Mouse (Mus musculus) heart, adult 11 months (tissue): ENCODE measurements at regions not wholly inside any gene's neighbourhood (a gene's known extent, or its start where the extent isn't known, plus 50 kb on each side); places are given as distances from the start of the nearest gene placed in this dataset.

Source experiments
- DNase-seq: peaks from one replicate; pipeline ENCODE4 v3.0.0; 2022

DNA sequence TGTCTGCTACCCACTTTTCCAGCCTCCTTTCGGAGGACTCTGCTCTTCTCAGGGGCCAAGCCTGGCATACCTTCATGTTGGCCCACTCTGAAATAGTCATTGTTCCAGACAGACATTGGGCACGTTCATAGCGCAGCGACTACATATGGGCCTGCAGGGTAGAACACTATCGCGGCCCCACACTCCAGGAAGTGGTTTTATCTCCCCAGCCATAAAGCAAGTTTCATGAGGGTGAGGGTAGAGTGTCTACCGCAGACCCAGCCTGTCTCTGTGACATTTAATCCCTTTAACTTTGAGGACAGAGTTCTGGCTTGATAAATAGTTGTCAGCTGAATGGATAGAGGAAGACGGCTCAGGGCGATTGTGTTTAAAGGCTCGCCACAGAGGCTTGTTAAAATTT is 177.5 kb upstream of the Elac2 start:
- no peak for DNase-seq

GRCm38 (mm10) chr11:64805567-64805966 is 173.3 kb upstream of the Elac2 start:
- no peak for DNase-seq

DNA sequence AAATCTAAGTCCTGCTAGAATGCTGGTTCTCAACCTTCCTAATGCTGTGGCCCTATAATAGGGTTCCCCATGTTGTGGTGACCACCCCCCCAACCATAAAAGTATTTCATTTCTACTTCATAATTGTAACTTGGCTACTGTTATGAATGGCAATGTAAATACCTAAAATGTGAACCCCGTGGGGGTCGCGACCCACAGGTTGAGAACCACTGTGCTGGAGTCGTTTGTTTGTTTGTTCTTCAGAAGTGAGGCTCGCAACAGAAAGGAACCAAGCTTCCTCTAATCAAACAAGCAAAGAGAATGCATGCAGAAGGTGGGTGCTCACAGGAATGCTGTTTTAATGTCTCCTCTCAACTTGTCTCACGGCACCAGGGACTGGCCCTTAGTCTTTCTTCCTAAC is 166.4 kb upstream of the Elac2 start:
- no peak for DNase-seq

DNA sequence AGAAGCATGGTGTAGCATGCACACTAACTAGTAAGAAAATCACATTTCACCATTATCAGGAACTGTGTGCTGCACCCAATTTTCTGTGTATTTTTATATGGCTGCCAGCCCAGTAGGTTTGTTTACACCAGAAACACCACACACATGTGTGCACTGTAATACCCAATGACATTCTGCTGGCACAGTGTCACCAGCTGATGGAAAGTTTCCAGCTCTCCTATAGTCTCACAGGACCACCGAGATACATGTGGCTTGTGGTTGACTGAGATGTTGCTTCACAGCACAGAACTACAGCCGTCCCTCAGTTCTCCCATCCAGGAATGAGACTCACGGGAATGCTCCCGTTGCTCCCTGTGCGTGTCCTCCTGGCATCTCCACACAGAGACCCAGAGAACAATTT is 149.4 kb upstream of the Elac2 start:
- DNase-seq: no peak

GRCm38 (mm10) chr11:64832453-64832852 is 146.4 kb upstream of the Elac2 start:
- no peak for DNase-seq

DNA sequence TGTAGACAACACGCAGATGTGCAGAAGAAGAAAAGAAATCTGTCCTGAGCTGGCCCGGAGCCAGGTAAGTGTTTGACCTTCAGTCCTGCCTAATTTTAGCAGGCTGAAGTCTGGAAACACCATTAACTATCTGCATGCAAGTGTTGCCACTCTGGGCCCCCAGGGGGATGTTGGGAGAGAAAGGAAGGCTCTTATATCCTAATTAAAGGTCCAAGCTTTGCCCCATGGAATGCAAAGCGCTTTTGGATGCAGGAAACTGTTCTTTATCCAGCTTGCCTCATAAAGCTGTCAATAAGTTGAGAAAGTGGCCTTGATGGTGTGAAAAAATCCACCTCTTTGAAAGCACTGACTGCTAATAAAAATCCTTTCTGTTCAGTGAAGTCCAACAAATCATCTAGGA is 145.1 kb upstream of the Elac2 start:
- DNase-seq: no peak

DNA sequence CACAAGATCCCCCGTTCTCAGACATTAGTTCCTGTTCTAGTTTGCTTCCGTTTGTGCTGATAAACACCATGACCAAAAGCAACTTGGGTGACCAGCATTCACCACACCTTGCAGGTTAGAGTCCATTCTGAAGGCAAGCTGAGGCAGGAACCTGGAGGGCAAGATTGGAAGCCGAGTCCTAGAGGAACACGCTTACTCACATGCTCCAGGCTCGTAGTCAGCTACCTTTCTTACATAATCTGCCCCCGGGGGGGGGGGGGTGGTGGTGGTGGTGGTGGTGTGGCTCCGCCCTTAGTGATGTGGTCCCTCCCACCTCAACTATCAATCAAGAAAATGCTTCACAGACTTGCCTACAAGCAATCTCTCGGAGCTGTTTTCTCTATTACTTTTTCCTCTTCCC is 142.1 kb upstream of the Elac2 start:
- no peak for DNase-seq

DNA sequence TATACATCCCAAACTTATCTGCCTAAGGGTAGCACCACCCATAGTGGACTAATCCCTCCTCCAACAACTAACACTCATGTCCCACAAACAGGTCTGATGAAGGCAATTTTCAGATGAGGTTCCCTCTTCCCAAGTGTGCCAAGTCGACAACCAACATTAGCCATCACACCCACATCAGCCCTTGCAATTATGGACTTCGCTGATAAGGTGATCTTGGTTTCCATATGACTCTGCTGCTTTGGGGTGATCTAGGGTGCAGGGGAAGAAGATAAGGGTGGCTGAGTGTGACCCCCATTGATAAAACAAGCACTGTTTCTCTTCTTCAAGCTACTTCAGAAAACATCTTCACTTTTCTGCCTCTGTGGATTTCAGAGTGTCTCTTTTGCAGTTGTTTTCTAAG is 137.7 kb upstream of the Elac2 start:
- DNase-seq: no peak

DNA sequence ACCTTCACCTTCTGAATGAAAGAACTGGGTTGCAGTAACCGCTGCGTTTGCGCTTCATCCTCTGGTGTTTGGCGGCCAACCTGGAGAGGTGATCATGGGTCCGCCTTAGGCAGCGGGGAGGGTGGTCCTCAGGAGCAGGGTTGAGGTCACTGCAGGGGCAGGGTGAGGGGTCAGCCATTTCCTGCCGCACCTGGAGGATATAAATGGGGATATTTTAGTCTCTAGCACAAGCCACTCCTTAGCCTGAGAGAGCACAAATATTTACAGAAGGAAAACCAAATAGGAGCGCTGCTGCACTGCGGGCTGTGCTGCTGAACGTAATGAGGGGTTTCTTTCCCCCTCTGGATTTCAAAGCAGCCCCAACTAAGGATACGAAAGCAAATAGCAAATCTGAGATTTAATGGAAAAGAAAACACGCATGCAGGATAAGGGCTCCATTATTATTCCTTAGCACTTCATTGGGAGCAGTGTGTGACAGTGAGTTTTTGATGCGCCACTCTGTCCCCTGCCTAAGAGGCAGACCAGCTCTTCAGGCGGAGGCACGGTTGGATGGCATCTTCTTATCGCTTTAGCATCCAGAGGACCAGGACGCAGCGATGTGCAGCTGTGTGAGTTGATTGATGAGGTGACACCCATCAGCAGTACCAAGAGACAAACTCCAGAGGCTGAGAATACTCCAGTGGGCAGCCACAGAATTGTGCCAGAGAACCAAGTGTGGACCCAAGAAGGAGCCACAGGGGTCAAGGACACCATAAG is 135.9 kb upstream of the Elac2 start:
- no peak for DNase-seq

GRCm38 (mm10) chr11:64846577-64847147 is 132.2 kb upstream of the Elac2 start:
- DNase-seq: no peak

- no peak for DNase-seq
These were observed 119.2 kb upstream of the Elac2 start for GRCm38 (mm10) chr11:64859636-64860035.

GRCm38 (mm10) chr11:64880674-64881073 is 98.2 kb upstream of the Elac2 start:
- DNase-seq: peak; percentile 46

DNA sequence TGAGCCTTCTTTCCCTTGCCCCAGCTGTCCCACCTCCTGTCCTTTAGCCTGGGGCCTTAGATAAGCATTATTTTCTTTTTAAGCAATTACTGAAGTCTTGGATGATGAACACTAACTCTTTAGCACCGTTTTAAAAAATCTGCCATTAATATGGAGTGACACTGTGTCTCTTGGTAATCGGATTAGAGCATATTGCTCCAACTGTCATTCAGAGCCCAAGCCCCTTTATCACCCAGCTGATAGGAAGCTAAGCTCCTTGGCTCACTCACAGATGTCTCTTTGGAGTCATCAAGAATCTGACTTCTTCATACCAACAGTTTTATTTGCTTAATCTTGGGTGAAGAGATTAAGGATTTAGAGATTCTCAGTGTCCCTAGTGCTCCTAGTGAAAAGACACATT is 94.3 kb upstream of the Elac2 start:
- DNase-seq: peak; percentile 23

GRCm38 (mm10) chr11:64889335-64890020 is 89.4 kb upstream of the Elac2 start:
- peak; percentile 74 for DNase-seq

DNA sequence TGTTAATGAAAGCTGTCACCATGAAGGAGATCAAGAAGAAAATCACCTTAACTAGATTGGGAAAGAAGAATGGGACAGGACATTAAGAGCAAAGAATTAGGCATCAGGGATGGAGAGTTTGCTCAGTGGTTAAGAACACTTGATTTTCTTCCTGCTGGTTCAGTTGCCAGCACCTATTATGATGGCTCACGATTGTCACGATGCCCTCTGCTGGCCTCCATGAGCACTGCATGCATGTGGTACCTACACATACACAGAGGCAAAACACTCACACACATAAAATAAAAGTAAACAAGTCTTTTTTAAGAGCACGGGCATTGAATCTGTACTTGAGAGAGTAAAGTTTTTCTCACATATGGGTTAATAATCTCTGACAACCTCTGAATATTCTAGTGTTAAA is 88.1 kb upstream of the Elac2 start:
- peak; percentile 70 for DNase-seq

- DNase-seq: no peak
These were observed 82.9 kb upstream of the Elac2 start for GRCm38 (mm10) chr11:64895804-64896466.

DNA sequence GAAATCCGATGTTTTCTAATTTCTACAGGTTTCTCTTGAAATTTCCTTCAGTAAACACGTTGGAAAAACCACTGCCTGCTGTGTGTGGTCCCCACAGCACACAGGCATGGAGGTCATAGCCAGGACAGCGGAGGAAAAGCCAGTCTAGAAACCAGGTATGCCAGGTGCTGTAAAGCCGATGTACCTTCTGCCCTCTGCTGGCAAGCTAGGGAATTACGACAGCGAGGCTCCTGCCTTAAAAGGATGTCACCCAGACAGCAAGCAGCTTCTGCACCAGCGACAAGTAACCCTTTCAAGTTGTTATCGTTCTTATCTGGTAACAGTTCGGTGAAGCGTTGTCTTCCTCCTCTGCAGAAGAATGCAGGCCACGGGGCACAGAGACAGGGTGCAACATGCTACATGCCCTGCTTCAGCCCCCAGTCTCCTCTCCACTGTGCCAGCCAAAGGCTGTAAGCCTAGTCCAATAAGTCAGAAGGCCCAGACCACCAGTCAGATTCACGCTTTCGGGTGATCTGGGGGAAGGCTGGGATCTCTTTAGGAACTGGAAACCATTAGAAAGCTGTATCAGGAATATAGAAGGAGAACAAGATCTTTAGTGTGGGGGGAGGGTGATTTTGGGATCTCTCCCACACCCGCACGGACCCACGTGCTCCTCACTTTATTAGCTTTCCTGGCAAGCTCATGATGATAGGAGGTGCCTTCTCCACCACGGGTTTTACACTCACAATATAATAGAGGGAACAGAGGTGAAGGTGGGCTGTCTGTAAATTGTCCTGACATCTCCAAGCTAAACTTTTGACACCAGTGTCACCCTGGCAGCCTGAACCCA is 79.9 kb upstream of the Elac2 start:
- DNase-seq: peak; percentile 90

DNA sequence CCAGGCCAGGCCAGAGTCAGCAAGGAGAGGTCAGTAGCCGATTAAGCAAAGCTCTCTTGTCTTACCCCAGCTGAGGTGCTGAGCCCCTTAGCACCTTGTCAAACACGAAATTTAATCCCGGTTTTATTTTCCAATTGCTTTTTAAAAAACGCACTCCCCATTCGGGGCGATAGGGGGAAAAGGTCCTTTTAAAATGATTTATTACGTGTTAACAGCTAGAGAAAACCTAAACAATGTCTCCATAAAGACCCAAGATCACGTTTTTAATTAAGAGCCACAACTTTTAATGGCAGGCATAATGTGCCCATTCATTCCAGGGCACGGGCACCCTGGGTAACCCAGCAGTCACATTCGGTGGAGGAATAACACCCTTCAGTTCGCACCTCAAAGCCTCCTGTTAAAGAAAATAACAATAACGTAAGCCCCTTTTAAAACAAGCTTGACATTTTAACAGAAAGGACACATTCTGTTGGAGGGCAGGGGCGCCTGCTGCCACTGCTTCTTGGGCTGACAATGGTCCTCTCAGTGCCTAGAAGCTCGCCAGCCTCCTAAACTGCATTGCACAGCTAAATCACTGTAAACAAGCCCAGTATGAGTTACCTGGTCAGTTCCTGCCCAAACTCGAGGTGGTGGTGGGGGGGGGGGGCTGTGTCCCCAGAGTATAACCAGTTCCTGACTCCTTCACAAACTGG is 79.1 kb upstream of the Elac2 start:
- DNase-seq: no peak

GRCm38 (mm10) chr11:64916783-64917182 is 62.1 kb upstream of the Elac2 start:
- DNase-seq: peak; percentile 94

DNA sequence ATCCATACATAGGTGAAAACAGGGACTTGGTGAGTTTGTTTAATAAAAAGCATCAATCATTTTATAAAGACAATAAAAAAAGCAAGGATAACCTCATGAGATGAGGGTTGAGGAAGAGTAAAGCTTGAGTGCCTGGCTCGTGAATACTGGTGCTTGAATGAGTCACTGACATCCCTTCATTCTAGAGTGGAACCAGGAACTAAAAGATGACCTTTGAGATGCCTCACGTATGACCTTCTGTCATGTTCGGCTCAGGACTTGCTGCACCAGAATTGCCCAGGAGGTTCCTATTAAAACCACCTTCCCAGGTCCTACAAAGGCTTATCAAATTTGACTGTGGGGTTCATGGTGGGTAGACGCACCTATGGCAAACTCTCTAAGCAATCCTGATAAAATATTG is 61.5 kb upstream of the Elac2 start:
- DNase-seq: peak; percentile 78

DNA sequence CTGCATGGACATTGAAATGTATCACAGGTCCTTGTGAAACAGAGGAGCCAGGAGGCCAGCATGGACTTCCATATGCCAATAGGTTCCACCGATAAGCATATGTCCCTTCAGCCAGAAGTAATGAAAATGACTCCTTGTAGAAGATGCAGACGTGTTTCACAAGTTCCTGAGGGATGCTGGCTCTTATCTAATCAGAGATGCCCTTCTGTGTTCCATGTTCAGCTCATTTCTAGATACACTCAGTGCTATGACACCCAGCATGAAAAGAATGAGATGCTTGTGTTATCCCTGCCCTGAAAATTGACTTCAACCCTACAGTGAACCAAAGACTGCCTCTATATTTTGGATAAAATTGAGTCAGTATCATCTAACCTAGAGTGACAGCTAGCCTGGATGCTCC is 53.8 kb upstream of the Elac2 start:
- DNase-seq: peak; percentile 2

DNA sequence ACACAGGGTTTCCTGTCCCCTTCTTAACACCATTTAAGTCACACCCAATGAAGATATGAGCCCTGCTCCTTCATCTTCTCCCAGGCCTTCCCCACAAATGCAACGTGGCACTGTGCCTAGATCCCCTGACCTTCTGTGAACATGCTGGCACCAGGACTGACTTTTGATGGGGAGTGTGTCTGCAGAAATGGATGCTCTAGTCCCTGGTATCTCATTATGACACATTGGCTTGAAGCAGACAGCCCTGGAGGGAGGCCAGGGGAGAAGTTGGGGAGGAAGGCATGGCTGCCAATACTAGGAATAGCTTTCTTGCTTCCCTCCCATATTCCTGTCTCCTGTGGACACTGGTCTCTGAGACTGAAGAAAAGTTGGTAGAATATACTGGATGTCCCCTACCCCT is 52.9 kb upstream of the Elac2 start:
- DNase-seq: peak; percentile 89
